Mouse (Mus musculus) thymus, postnatal 4 days (tissue): ENCODE data around the gene Pigk.
A peak's percentile ranks its signal among the peaks of the same experiment; 100 is the strongest.

Source experiments
- DNase-seq: peaks from one replicate; pipeline ENCODE4 v3.0.0; 2021

The Pigk gene

DNA sequence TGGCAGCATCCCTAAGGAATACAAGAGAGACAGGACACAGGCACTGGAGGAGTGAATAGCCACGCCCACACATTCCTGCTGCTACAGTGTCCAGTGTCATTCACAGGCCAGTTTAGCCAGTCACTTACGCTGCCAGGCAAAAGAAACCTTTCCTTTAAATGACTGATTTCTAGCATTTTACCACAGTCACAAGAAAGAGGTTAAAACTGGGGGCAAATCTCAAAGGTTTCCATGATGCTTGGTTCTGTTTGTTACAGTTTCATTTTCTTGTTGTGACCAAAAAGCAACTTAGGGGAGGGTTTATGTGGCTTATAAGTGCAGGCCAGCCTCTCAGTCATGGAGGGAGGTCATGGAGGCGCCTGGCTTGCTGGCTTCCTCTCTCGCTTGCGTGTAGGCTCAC, 193.8 kb downstream of the Pigk start:
- DNase-seq, result no peak

DNA sequence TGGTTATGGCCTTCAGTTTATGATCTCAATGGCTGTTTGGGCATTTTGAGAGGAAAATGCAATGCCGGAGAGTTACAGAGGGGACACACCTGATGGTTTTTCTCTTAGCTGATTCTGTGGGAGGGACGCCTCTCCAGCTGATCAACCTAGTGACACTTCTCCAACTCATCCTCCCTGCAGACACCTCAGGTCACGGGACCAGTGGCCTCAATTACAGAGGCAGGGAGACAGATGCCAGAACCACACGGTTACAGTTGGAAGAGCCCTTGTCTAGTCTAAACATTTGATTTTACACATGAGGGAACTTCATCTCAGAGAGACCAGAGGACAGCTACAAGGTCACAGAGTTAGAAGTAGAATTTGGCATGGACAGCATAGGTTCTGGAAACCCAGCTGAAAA, 197.7 kb downstream of the Pigk start:
- no peak for DNase-seq

DNA sequence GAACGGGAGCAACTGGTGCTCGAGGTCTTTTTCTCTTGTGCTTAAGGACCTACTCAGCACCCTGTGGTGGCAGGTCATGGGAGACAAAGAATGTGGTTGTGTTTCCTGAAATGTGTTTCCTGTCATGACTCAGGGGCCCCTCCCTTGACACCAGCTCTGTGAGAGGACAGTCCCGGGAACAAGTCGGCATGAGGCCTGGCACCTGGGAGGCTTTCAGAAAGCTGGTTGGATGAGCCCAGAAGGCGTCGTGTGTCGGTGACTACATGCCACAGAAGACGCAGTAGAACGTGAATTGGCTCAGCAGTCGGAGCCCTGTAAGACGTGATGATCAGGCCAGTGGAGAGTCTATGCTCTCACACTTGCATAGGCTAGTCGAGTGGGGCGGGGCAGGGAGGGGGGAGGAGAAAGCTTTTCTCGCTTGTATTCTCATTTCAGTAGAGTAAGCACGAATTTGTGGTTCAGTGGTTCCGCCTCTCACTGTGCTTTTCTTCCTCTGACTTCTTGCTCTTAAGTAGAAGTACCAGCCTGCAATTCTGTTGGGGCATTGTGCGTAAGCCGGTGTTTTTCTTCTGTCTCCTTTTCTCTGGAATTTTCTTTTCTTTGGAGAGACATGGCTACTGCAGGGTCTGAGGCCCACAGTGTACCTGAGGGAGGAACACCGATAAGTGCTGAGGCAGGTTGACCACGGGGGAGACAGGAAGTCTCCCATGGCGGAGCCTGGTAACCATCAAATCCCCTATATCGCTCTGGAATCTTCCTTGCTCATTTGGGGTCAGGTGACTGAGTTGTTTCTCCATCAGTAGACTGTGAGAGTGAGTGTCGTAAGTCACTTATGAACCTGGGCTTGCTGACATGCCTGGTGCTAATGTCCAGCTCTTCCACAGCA, 198.6 kb downstream of the Pigk start:
- DNase-seq, result peak; percentile 64

DNA sequence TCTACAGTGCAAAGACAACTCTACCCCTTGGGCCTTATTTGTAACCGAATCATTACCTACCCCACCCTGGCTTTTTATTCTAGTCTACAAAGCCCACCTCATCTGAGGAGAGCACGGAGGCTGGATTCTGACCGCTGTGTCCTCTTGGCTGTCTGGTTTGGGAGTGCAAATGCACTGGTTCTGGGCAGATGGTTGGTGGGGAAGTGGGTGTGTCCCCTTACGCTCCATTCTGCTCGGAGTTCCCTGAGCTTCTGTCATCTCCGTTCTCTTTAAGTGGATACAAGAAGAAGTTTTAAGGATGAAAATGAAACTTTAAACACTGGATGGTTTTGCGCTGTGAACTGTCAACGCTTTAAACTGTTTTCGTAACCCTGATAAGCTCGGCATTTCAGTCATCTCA, 199.2 kb downstream of the Pigk start:
- no peak for DNase-seq

DNA sequence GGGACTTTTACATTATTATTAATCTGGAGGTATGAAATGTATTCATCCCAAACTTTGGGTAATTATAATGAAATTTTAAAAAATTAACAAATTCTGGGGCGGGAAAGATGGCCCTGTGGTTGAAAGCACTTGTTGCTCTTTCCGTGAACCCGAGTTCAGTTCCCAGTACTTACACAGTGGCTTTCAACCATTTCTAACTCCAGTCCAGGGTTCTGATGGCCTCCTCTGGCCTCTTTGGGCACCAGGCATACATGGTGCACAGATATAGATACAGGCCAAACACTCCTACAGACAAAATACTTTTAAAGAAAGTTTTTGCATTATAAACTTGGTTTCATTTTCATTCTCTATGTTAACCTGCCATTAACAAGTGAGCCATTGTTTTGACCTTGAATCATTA, 199.7 kb downstream of the Pigk start:
- DNase-seq, result no peak

DNA sequence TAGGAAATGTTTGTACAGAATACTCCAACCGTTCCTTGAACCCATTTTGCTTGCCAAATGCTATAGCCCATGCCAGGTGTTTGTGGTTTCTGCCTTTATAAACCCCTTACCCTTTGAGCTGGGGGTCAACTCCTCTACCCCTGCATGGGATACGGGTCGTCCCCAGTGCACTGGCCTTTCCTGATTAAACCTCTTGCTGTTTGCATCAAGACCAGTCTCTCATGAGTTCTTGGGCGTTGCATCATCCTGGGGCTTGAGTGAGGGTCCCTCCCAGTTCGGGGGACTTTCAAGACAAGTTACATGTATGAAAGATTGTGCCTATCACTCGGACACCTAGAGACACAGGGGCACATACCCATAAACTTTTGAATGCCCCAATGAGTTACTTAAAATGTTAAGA, 200.5 kb downstream of the Pigk start:
- no peak for DNase-seq

DNA sequence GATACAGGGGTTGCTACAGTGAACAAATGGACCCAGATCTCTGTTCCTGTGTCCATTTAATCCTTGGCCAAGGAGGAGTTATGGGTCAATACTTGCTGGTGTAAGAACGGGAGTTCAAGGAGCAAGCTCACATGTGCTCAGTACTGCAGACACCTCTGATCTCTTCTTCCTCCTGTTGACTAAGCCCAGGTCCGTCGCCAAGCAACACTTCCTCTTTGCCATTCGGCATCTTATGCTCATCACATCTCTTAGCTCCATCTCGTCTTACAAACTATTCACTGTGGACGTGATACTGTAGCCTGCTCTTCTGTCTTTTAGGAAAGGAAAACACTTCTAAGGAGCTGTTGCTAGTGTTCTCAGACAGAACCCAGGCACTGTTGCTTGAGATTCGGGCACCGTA, 203.7 kb downstream of the Pigk start:
- DNase-seq, result peak; percentile 36

DNA sequence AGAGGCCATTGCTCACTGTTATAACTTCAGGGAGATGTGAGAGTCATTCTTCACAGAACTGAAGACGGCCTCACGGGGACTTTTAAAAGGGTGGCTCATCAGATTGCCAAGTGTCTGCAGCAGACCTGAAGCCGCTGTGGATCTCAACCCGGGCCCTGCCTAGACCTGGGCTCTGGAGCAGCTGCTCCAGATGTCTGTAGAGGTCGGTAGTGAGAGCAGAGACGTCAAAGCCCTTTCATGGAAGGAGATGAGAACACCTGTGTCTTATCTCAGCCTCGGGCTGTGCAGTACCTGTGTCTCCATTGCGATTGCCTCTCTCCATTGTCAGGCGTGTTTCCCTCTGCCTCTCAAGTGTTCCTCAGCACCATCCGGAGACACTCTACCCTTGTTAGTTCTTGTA, 205.2 kb downstream of the Pigk start:
- peak; percentile 44 for DNase-seq

DNA sequence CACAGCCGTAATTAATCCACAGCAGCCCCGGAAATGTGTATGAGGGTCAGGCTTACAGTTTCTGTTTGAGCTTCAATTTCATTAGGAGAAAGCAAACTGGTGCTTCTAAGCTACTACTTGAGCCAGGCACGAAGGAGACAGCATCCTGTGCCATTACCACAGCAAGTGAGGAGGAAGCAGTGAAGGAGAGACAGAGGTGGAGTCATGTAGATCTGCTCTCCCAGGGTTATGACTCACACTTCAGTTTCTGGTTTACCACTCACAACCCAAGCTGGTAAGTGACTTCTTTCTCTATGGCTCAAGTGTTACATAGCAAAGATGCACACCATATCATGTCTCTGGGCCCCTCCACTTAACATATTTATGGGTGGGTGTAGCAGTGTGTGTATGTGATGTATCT, 206.5 kb downstream of the Pigk start:
- no peak for DNase-seq

DNA sequence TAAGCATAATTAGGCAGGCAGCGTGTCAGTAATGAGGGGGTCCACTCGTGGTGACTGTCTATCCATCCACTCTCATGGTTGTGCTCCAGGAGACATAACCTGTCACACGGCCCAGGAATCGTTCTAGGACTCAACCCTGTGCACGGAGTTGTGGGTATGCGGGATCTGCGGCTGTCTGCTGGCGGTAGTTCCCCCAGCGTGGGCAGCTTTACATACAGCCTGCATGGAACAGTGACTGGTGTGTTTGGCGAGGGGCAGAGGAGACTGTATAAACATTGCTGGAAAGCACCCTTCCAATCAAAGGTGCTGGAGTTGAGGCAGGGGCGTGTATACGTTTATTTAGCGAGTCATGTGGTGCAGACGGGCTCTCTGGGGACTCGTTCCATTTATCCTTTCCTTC, 209.6 kb downstream of the Pigk start:
- no peak for DNase-seq

DNA sequence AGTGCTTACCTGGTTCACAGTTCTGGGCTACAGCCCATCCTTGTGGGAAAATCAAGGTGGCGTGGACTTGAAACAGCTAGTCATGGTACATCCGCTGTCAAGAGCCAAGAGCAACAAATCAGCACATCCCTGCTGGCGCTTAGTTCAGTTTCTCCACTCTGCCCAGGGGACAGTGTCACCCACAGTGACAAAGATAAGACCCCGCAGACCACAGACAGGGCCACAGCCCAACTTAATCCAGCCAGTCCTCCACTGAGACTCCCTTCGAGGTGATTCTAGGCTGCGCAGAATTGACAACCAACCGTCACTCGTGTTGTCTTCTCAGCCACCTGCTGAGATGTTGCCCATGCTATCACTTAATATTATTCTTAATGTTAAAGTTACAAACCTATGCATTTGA, 211.5 kb downstream of the Pigk start:
- no peak for DNase-seq

DNA sequence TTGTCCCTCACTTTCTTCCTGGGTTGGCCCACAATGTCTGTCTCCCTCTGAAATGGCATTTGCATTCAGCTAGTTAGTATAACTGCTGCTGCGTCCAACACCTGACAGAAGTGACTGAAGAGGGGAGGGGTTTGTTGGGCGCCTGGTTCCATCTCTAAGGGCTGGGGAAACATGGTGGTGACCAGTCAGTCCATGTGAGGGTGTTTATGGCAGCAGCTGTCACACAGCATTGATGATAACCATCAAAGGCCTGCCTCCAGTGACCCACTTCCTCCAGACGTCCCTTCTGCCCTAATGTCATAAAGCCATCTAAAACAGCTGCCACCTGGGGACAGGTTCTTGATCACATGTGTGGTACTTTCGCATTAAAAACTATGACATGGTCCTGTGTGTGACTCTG, 212.3 kb downstream of the Pigk start:
- no peak for DNase-seq

DNA sequence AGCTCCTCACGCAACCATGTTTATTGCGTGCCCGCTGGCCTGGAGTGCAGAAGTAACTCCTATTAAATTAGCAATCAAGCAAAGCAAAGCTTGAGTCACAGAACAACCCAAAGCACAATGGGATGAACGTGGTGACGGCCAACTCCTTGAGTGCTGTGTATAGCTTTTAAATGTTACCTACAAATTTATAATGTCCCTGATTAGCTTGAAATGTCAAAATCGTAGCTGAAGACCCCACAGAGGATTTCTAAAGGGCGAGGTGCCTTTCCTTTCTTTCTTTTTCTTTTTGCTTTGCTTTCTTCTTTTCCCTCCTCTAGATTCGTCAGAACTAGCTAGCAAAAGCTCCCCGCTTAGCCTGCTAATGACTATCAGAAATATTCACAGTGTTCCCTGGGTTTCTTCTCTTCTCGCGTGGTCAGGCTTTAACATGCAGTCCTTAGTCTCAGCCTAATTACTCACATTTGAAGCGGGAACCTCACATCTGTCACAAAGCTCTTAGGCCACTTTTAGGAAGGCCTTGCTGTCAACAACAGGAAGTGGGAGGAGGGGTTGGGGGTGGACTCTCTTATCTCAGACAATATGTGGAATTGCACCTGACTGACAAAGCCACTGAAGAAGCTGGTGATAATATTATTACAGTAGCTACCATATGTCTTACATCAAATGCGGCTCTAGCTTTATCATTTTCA, 214.5 kb downstream of the Pigk start:
- DNase-seq, result no peak

DNA sequence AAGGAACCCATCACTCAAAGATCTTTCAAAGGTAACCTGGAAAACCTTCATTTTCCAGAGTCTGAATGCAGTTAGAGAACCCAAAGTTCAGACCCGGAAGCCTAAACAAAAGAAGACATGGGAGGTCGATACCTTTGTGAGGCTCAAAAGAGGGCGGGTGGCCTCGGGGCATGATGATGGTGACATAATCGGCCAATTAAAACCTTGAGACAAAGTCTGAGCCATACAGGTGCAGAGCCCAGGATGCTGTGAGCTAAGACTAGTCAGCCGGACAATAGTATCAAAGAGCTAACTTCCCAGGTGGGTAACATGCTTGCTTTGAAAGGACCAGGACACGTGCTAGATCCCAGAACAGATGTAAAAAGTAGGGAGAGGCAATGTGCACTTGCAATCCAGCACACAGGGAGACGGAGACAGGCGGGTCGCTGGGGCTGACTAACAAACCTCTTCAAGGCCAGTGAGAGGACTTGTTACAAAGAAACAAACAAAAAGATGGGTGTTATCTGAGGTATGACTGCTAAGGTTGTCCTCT, 215.4 kb downstream of the Pigk start:
- no peak for DNase-seq

DNA sequence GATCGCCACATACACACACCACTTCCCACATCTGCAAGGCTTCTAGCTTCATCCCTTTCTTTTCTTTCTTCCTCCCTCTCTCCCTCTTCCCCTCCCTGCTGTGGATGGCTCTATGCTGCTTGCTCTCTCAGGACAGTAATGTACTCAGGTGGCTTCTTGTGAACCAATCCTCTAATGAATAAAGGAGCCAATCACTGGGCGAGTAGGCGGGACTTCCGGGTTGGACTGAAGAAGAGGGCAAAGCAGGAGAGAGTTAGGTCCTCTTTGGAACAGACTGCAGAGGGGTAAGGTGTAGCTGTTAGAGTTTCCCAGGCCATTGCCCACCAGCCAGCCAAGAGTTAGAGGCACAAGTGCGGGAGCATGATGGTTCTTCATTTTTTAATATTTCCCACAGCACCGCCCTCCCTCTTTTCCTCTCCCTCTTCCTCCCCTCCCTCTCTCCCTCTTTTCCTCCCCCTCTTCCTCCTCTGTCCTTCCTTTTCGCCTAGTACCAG, 215.9 kb downstream of the Pigk start:
- DNase-seq, result peak; percentile 80

DNA sequence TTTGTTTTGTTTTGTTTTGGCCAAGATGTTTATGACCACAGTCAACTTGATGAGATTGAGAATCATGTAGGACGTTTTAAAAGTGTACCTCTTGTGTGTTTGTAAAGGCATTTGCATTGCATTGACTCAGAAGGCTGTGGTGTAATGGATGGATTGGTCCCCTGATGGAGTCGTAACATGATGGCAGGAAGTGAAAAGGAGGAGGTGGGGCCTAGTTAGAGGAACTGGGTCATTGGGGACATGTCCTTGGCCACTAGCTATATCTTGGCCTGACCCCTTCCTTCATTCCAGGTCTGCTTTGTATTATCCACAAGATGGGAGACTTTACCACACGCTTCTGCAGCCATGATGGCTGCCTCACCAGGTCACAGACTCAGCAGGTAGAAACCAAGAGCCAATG, 217.5 kb downstream of the Pigk start:
- DNase-seq, result no peak

DNA sequence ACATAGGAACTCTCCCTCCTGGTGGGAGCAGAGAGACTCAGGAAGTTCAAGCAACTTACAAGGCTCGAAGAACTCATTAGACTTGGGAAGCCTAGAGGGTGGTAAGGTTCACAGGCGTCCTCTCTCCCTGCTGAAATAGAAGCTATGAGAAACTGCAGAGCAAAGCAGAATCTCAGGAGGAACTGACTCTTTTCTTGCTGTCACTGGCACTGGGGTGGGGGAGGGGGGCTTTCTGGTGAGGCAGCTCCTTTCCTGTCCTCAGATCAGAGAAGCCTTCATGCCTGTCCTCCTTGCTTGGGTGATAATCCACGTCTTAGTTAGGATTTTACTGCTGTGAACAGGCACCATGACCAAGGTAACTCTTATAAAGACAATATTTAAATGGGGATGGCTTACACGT, 218.2 kb downstream of the Pigk start:
- peak; percentile 65 for DNase-seq

DNA sequence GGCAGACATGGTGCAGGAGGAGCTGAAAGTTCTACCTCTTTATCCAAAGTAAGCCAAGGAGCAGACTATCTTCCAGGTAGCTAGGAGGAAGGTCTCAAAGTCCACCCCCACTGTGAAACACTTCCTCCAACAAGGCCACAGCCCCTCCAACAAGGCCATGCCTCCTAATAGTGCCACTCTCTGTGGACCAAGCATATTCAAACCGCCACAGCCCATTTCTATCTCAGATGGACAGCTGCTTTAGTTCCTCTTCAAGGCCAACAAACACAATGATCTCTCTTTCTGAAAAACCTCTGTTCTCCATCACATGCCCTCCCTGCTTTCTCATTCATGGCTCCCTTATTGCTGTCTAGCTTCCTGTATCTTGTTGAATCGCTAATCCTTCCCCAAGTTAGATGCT, 218.6 kb downstream of the Pigk start:
- DNase-seq, result no peak

DNA sequence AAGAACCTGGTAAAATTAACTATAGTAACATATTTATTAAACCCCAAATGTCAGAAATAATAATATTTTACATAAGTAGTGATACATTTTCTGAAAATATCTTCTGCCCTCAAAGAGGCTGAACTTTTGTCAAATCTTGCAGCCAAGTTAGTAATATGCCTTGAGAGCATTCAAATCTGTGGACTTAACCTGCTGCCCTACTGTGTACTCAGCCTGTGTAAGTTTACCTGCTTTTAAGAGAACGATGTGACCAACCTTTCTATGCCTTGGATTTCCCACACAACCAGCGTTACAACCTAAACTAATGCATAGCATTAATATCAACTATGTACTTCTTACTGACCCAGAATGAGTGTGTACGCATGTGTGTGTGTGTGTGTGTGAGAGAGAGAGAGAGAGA, 219.8 kb downstream of the Pigk start:
- no peak for DNase-seq

DNA sequence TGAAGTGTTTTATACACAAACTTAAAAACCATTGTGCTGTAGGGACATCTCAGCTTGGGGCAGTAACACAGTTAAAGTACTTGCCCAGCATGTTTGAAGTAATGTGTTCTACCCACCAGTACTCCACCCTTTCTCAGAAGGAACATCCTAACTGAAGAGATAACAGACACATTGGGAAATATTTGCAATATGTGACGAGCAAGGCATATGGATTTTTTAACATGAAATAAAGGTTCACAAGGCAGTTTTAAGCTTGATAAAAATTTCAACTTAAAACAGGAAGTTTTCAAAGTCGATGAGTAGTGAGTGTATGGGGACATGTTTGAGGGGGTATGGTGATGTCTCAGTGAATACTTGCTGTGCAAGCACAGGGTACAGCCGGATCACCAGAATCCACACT, 222.4 kb downstream of the Pigk start:
- no peak for DNase-seq

DNA sequence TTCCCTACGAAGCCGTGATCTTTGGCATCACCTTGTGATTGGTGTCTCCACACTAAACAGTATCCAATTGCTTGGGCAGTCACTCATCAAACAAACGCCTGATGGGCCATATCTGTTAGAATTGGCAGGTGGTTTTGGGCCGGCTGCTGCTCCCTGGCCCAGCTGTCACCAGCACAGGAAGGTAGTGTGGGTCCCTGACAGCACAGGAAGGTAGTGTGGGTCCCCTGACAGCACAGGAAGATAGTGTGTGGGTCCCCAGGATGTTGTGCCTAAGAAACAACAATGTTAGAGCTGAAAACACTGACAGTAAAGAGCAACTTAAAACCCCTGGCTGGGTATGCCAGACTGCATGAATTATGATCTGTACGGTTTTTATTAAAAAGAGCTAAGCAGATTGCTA, 227.8 kb downstream of the Pigk start:
- peak; percentile 45 for DNase-seq

DNA sequence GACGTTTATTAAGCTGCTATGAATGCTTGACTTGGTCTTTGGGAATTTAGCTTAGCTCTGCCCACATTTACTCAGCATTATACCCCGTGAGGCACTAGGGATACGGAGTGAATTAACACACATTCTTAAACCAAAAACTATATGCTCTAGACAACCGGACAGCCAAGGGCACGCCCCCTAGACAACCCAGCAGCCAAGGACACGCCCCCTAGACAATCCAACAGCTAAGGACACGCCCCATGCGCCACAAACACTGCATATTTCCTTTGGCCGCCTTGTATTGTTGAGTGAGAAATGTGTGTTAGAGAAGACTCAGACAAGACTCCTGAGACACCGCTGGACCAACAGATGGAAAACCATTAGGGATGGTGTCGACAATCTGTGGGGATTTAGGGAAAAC, 229.1 kb downstream of the Pigk start:
- DNase-seq, result peak; percentile 87

DNA sequence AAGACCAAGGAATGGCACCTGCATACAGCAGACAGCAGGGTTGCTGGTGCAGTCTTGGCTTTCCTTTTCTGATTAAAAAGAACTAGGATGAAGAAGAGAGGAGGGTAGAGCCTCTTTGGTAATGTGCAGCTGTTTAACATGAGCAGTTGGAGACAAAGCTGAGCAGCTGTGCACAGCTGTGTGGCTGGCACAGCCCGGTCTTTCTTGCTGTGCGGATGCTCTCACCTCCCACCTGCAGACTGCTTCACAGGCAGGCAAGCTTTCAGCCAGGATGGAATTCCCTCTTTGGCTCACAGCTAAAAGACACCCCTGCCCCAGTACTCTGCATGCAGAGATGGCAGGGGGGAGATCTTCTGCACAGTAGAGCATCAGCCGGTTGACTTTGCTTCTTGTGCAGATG, 230.9 kb downstream of the Pigk start:
- peak; percentile 69 for DNase-seq

DNA sequence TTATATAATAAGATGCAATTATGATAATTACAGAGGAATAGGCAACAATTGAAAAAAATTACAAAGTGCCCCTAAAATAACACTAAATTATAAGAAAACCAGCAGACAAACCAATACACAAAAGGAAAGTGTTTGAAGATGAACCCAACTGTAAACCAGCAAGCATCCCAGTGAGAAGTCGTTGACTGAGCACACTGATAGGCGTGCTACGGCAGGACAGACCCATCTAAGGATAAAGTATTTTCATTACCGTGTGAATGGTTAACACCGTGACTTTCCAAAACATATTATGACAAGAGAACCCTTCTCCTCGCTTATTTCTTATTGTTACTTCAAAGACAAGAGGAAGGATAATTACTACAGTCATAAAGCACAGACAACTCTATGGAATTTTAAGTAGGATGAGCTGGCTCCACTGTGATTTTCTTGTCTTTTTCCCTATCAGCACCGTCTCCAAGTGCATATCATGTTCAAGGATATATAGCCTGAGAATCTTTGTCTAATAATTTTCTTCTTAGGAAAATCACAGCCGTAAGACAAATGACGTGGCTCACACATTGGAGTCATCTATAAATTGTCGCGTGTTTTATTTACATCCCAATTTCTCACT, 233.2 kb downstream of the Pigk start:
- no peak for DNase-seq
